Mouse (Mus musculus) bone marrow macrophage, adult 2 months (primary cell): ENCODE measurements around the gene Kcnj15.

ENCODE experiments used
- CTCF ChIP-seq: IDR thresholded peaks from 2 replicates; pipeline ENCODE4 v1.5.1; 2012; ENCODE audit warnings: low read depth, mild to moderate bottlenecking, low read length, moderate library complexity
- POLR2A ChIP-seq: IDR thresholded peaks from 2 replicates; pipeline ENCODE4 v1.6.1; 2012; ENCODE audit warnings: mild to moderate bottlenecking, low read depth, low read length, borderline replicate concordance

GRCm38 (mm10) chr16:95208243-95208642 lies 49.1 kb upstream of the Kcnj15 start:
- TF ChIP-seq CTCF: no peak
- TF ChIP-seq POLR2A: no peak
